Mouse (Mus musculus) forebrain, embryonic 16.5 days (tissue): ENCODE measurements around the gene Anp32b. TPM values are rescaled to one million over a fixed set of nuclear protein-coding genes. Genes with fewer than 3 reads are reported as not detected.

Source experiments
- ATAC-seq: fragments of 200-750 bp; cut with Nextera tagmentation; 2 replicates; pipeline ENCODE4 v1.8.0; 2017; ENCODE audit warnings: mild to moderate bottlenecking, moderate library complexity
- H3K27ac ChIP-seq: fragments of 300-500 bp; sonication (generic); 2 replicates; pipeline ENCODE4 v1.5.1; 2014; ENCODE audit warnings: low read length, control low read depth
- H3K27me3 ChIP-seq: fragments of 300-500 bp; sonication (generic); replicated peaks from 2 replicates; pipeline ENCODE4 v1.6.1; 2014; ENCODE audit warnings: low read length; ENCODE audit not compliant: control insufficient read depth, insufficient read depth
- H3K36me3 ChIP-seq: fragments of 300-500 bp; sonication (generic); 2 replicates; pipeline ENCODE4 v1.6.1; 2014; ENCODE audit not compliant: control insufficient read depth, insufficient read depth
- H3K4me1 ChIP-seq: fragments of 300-500 bp; sonication (generic); replicated peaks from 2 replicates; pipeline ENCODE4 v1.6.1; 2014; ENCODE audit warnings: low read length; ENCODE audit not compliant: control insufficient read depth, insufficient read depth
- H3K4me2 ChIP-seq: fragments of 300-500 bp; sonication (generic); 2 replicates; pipeline ENCODE4 v1.6.1; 2014; ENCODE audit warnings: mild to moderate bottlenecking, low read length, control low read depth
- H3K4me3 ChIP-seq: fragments of 300-500 bp; sonication (generic); replicated peaks from 2 replicates; pipeline ENCODE4 v1.5.1; 2014; ENCODE audit warnings: mild to moderate bottlenecking, low read length, control low read depth
- H3K9ac ChIP-seq: fragments of 300-500 bp; sonication (generic); replicated peaks from 2 replicates; pipeline ENCODE4 v1.6.1; 2014; ENCODE audit warnings: low read depth, low read length, control low read depth
- H3K9me3 ChIP-seq: fragments of 300-500 bp; sonication (generic); 2 replicates; pipeline ENCODE4 v1.6.1; 2016; ENCODE audit warnings: low read length; ENCODE audit not compliant: control insufficient read depth
- WGBS: fragments of 180-500 bp; shearing (Covaris S2); extraction: QIAGEN DNeasy Blood & Tissue Kit; methylation state at CpG from one replicate; pipeline ENCODE4 v1.1.7; 2014; 5-methylcytosine and 5-hydroxymethylcytosine counted together
- polyA plus RNA-seq: library from polyadenylated mRNA; unstranded; fragments of >200 nt; fragmentation: Nextera tagmentation; extraction: Ambion mirVana; gene quantifications from 2 replicates; pipeline ENCODE4 v1.2.1, GENCODE M21; 2015

The Anp32b gene
- polyA plus RNA-seq, 1 experiment from 2014 or later, result 105 TPM

- H3K9ac ChIP-seq, result no peak overlapping the region
- no peak overlapping the region for H3K4me2 ChIP-seq
- WGBS, result 87% methylated on average over 8 of the region's 8 CpGs
- no peak overlapping the region for H3K27ac ChIP-seq
- no peaks in the 10 kb centered on the region for H3K27me3 ChIP-seq
- ATAC-seq, result no peak
- no peaks in the 10 kb centered on the region for H3K4me1 ChIP-seq
- no peaks in the 10 kb centered on the region for H3K36me3 ChIP-seq
- no peak overlapping the region for H3K4me3 ChIP-seq
- no peaks in the 10 kb centered on the region for H3K9me3 ChIP-seq
Measured at GRCm38 (mm10) chr4:46422625-46423024, 28.1 kb upstream of the Anp32b start.

DNA sequence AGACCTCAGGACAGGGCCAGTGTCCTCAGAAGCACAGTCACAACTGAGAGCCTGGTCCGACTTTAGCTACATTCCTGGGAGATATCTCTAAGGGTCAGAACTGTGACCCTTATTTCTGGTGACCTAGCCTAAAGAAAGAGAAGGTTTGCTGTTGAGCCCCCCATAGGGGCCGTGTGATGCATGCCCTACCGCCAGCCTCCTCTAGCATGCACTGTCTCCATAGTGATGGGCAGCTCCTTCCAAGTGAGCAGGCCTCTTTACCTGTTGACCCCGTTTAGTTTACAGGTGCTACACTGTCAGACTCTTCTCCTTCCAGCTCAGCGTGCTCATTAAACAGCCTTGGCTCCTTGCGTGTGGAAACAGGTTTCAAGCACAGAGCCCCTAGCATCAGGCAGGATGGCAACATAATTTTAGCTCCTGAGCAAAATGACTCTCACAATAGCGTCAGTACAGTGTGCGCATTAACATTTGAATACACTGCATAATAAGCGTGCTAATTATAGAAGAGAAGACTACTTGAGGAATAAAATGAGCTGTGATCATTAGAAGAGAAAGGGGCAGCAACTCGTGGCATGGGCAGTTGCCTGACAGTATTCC is 21.7 kb upstream of the Anp32b start:
- no peaks in the 10 kb centered on the region for H3K27me3 ChIP-seq
- 10% methylated on average over 10 of the region's 10 CpGs for WGBS
- H3K36me3 ChIP-seq, result no peaks in the 10 kb centered on the region
- H3K9ac ChIP-seq, result peak overlapping the region; percentile 37; the same call in 1 of the 2 replicates
- peaks cover 12% of the 10 kb centered on the region for H3K4me1 ChIP-seq
- H3K9me3 ChIP-seq, result no peaks in the 10 kb centered on the region
- peak; percentile 97 for ATAC-seq
- H3K4me3 ChIP-seq, result no peak overlapping the region
- peak overlapping the region; percentile 89 for H3K27ac ChIP-seq
- H3K4me2 ChIP-seq, result peak overlapping the region; percentile 37

DNA sequence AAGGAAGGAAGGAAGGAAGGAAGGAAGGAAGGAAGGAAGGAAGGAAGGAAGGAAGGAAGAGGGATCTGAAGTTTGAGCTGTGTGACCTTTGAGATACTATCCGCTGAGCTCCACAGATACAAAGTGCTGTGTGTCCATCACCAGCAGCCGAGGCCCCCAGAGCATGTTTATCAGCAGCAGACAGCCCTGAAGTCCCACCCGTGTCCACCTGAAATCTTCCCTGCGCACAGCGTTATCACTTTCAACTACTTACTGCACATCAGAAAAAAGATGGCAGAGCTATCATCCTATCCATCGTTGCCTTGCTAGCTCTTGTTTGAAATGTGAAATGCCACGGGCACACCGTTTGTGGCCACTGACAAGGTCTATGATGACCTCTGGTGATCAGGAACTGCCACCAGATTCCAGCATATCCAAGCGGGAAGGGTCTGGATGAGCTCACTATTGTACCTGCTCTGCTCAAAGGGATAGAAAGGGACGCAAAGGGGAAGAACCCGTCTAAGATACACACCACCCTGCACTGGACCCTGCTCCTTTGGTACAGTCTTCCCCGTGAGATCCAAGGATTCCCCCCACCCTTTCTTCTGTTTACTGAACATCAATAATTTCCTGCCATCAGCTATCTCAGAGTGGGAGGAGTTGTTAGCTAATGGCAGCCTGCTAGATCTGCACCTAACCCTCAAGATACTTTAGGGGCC is 18.2 kb upstream of the Anp32b start:
- no peak overlapping the region for H3K9ac ChIP-seq
- 91% methylated on average over 12 of the region's 12 CpGs for WGBS
- no peak overlapping the region for H3K27ac ChIP-seq
- H3K36me3 ChIP-seq, result no peaks in the 10 kb centered on the region
- peaks cover 12% of the 10 kb centered on the region for H3K4me1 ChIP-seq
- no peak overlapping the region for H3K4me2 ChIP-seq
- no peak overlapping the region for H3K4me3 ChIP-seq
- ATAC-seq, result no peak
- no peaks in the 10 kb centered on the region for H3K27me3 ChIP-seq
- H3K9me3 ChIP-seq, result no peaks in the 10 kb centered on the region

DNA sequence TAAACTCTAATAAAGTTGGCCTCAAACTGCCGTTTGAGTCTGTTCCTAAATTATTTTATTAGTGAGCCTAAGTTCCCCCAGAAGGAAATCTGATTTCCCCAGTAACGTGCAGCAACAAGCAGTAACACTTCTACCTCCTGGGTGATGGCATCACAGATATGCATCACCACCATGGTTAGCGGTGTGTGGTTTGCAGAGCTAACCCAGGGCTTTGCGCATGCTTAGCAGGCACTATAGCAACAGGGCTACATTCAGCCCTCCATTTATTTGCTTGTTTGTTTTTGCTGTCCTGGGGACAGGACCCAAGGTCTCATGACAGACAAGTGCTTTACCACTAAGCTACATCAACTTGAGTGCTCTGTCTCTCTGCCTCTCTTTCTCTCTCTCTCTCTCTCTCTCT is 8.2 kb upstream of the Anp32b start:
- 85% methylated on average over 4 of the region's 4 CpGs for WGBS
- H3K27ac ChIP-seq, result no peak overlapping the region
- no peaks in the 10 kb centered on the region for H3K9me3 ChIP-seq
- H3K36me3 ChIP-seq, result no peaks in the 10 kb centered on the region
- H3K4me3 ChIP-seq, result no peak overlapping the region
- H3K9ac ChIP-seq, result no peak overlapping the region
- no peaks in the 10 kb centered on the region for H3K27me3 ChIP-seq
- H3K4me1 ChIP-seq, result no peaks in the 10 kb centered on the region
- ATAC-seq, result no peak
- no peak overlapping the region for H3K4me2 ChIP-seq

DNA sequence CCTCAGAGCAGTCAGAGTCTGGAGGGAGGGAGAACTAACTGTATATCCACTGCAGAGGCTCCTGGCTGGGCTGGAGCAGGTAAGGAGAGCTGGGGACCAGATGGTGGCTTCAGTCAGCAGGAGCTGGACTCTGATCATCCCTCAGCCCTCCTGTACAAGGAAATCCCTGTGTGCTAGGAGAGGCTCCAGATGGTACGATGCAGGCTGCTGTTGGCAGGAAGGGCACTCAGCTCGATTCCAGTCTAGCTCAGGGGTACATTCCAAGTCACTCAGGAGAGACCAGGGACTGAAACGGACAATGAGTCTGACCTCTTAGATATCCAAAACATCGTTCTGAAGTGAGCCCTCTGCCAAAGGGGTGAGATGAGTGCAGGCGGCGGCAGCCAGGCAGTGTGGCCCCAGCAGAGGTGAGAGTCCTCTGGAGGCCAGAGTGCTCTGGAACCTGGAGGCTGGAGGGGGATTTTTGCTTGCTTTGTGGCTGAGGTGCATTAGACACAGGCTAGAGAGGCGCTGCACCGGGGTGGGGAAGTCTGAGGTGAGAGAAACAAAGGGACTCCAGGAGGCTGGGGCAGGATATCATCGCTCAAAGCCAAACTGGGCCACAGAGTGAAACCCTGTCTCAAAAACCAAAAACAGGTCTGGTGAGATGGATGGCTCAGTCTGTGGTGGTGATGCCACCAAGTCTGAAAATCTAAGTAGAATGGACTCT is 5.3 kb upstream of the Anp32b start:
- Histone ChIP-seq H3K9me3 (no peaks in the 10 kb centered on the region), H3K36me3 (no peaks in the 10 kb centered on the region), H3K4me1 (peaks cover 4% of the 10 kb centered on the region), H3K27ac (no peak overlapping the region), H3K27me3 (no peaks in the 10 kb centered on the region), H3K9ac (no peak overlapping the region), H3K4me2 (no peak overlapping the region), H3K4me3 (no peak overlapping the region)
- no peak for ATAC-seq
- 48% methylated on average over 9 of the region's 9 CpGs for WGBS

- no peak overlapping the region for H3K27ac ChIP-seq
- H3K36me3 ChIP-seq, result no peaks in the 10 kb centered on the region
- WGBS, result 55% methylated on average over 1 of the region's 1 CpGs
- H3K27me3 ChIP-seq, result no peaks in the 10 kb centered on the region
- H3K9me3 ChIP-seq, result no peaks in the 10 kb centered on the region
- H3K9ac ChIP-seq, result no peak overlapping the region
- no peak for ATAC-seq
- H3K4me2 ChIP-seq, result no peak overlapping the region
- no peak overlapping the region for H3K4me3 ChIP-seq
- H3K4me1 ChIP-seq, result peaks cover 8% of the 10 kb centered on the region
Measured at GRCm38 (mm10) chr4:46447461-46447860, 3.2 kb upstream of the Anp32b start.

GRCm38 (mm10) chr4:46448886-46449285 is 1.8 kb upstream of the Anp32b start:
- no peak for ATAC-seq
- no peak overlapping the region for H3K9ac ChIP-seq
- 47% methylated on average over 6 of the region's 6 CpGs for WGBS
- no peak overlapping the region for H3K27ac ChIP-seq
- H3K27me3 ChIP-seq, result no peaks in the 10 kb centered on the region
- H3K4me3 ChIP-seq, result no peak overlapping the region
- no peaks in the 10 kb centered on the region for H3K36me3 ChIP-seq
- H3K9me3 ChIP-seq, result no peaks in the 10 kb centered on the region
- no peak overlapping the region for H3K4me2 ChIP-seq
- peaks cover 20% of the 10 kb centered on the region for H3K4me1 ChIP-seq

- H3K4me1 ChIP-seq, result peaks cover 30% of the 10 kb centered on the region
- H3K4me2 ChIP-seq, result peak overlapping the region; percentile 89
- H3K27me3 ChIP-seq, result no peaks in the 10 kb centered on the region
- peak overlapping the region; percentile 98 for H3K27ac ChIP-seq
- peak overlapping the region; percentile 97 for H3K9ac ChIP-seq
- ATAC-seq, result no peak
- no peaks in the 10 kb centered on the region for H3K9me3 ChIP-seq
- no peaks in the 10 kb centered on the region for H3K36me3 ChIP-seq
- 35% methylated on average over 7 of the region's 7 CpGs for WGBS
- peak overlapping the region; percentile 94 for H3K4me3 ChIP-seq
Measured at GRCm38 (mm10) chr4:46450020-46450518, 633 bp upstream of the Anp32b start.

GRCm38 (mm10) chr4:46451240-46451757 is 597 bp downstream of the Anp32b start:
- peak overlapping the region; percentile 98 for H3K27ac ChIP-seq
- no peaks in the 10 kb centered on the region for H3K36me3 ChIP-seq
- WGBS, result under 1% methylated on average over 35 of the region's 70 CpGs
- peak overlapping the region; percentile 94 for H3K4me3 ChIP-seq
- H3K4me2 ChIP-seq, result peak overlapping the region; percentile 93
- H3K4me1 ChIP-seq, result peaks cover 34% of the 10 kb centered on the region
- no peaks in the 10 kb centered on the region for H3K27me3 ChIP-seq
- no peaks in the 10 kb centered on the region for H3K9me3 ChIP-seq
- H3K9ac ChIP-seq, result peak overlapping the region; percentile 97
- ATAC-seq, result peak; percentile 45
